Mouse (Mus musculus) liver, embryonic 13.5 days (tissue): Measurements from ENCODE around the gene Skida1. TPM values are rescaled to one million over a fixed set of nuclear protein-coding genes. Genes with fewer than 3 reads are reported as not detected.

Experiments
- ATAC-seq: fragments of 200-750 bp; cut with Nextera tagmentation; 2 replicates; pipeline ENCODE4 v1.8.0; 2017; ENCODE audit warnings: low read depth, mild to moderate bottlenecking, moderate number of reproducible peaks, moderate library complexity
- DNase-seq: peaks from one replicate; pipeline ENCODE4 v3.0.0; 2022
- H3K27ac ChIP-seq: fragments of 300-500 bp; sonication (generic); 2 replicates; pipeline ENCODE4 v1.5.1; 2015; ENCODE audit warnings: moderate library complexity, mild to moderate bottlenecking, inconsistent platforms
- H3K27me3 ChIP-seq: fragments of 300-500 bp; sonication (generic); 2 replicates; pipeline ENCODE4 v1.6.1; 2015; ENCODE audit warnings: mild to moderate bottlenecking, inconsistent platforms
- H3K36me3 ChIP-seq: fragments of 300-500 bp; sonication (generic); 2 replicates; pipeline ENCODE4 v1.6.1; 2015; ENCODE audit warnings: mild to moderate bottlenecking, inconsistent platforms
- H3K4me1 ChIP-seq: fragments of 300-500 bp; sonication (generic); replicated peaks from 2 replicates; pipeline ENCODE4 v1.6.1; 2015; ENCODE audit warnings: inconsistent platforms
- H3K4me2 ChIP-seq: fragments of 300-500 bp; sonication (generic); 2 replicates; pipeline ENCODE4 v1.6.1; 2015; ENCODE audit warnings: inconsistent platforms, mild to moderate bottlenecking, moderate library complexity
- H3K4me3 ChIP-seq: fragments of 300-500 bp; sonication (generic); replicated peaks from 2 replicates; pipeline ENCODE4 v1.5.1; 2015; ENCODE audit warnings: mild to moderate bottlenecking, inconsistent platforms
- H3K9ac ChIP-seq: fragments of 300-500 bp; sonication (generic); 2 replicates; pipeline ENCODE4 v1.6.1; 2015; ENCODE audit warnings: mild to moderate bottlenecking, inconsistent platforms
- H3K9me3 ChIP-seq: fragments of 300-500 bp; sonication (generic); replicated peaks from 2 replicates; pipeline ENCODE4 v1.6.1; 2016; ENCODE audit warnings: inconsistent platforms
- WGBS: fragments of 180-500 bp; shearing (Covaris S2); methylation state at CpG from one replicate; pipeline ENCODE4 v1.1.7; 2015; ENCODE audit not compliant: insufficient replicate concordance; 5-methylcytosine and 5-hydroxymethylcytosine counted together
- polyA plus RNA-seq: library from polyadenylated mRNA; unstranded; fragments of >200 nt; fragmentation: Nextera tagmentation; extraction: Ambion mirVana; gene quantifications from 2 replicates; pipeline ENCODE4 v1.2.1, GENCODE M21; 2015

The Skida1 gene
- polyA plus RNA-seq, 1 experiment from 2014 or later, result 0.47 TPM

DNA sequence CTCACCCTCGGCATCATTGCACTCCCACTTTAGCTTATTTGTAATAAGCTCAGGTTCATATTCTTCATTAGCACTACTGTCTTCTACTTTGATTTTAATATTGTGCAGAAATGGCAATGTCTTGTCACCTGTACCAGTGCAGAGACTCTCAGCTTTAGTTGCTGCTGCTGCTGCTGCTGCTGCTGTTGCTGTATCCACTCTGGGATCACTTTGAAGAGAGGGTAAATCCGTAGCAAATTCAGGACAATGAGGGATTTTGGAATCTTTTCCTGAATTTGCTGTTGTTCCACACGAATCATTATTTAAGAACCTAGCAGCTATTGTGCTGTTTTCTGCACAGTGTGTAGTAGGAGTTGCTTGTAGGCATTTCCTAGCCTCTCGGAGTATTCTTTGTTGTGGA, 2.7 kb downstream of the Skida1 start:
- WGBS, result 13% methylated on average over 4 of the region's 4 CpGs
- peak overlapping the region; percentile 81 for H3K9ac ChIP-seq
- H3K27me3 ChIP-seq, result peaks cover 93% of the 10 kb centered on the region
- no peak for DNase-seq
- H3K4me3 ChIP-seq, result peak overlapping the region; percentile 77
- no peak overlapping the region for H3K27ac ChIP-seq
- ATAC-seq, result no peak
- no peaks in the 10 kb centered on the region for H3K9me3 ChIP-seq
- peaks cover 48% of the 10 kb centered on the region for H3K4me1 ChIP-seq
- H3K4me2 ChIP-seq, result peak overlapping the region; percentile 96
- H3K36me3 ChIP-seq, result no peaks in the 10 kb centered on the region

DNA sequence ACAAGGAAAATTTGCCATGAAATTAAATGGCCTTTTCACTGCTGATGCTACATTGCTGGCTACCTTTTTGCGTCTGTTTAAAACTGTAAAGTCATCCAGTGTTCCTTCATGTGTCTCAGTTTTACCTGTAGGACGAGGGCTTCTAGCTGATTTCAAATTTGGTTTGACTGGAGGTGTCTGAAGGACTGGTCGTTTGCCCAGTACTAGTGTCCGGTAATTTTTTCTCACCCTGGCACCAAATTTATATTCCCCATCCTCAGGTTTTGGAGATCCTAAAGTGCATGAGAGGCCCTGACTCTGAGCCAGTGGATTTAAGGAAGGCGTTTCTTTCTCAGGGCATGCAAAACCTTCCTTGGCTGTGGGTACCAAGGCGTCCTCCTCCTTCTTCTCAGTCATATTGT, 3.1 kb downstream of the Skida1 start:
- 50% methylated on average over 6 of the region's 6 CpGs for WGBS
- Histone ChIP-seq H3K9me3 (no peaks in the 10 kb centered on the region), H3K4me1 (peaks cover 51% of the 10 kb centered on the region), H3K9ac (peak overlapping the region; percentile 81; the same call in 1 of the 2 replicates), H3K36me3 (no peaks in the 10 kb centered on the region), H3K27me3 (peaks cover 93% of the 10 kb centered on the region), H3K4me2 (peak overlapping the region; percentile 96), H3K4me3 (peak overlapping the region; percentile 77), H3K27ac (no peak overlapping the region)
- ATAC-seq (no peak), DNase-seq (no peak)

GRCm38 (mm10) chr2:18045143-18045780, 3.6 kb downstream of the Skida1 start:
- no peaks in the 10 kb centered on the region for H3K36me3 ChIP-seq
- H3K27me3 ChIP-seq, result peaks cover 93% of the 10 kb centered on the region
- peak overlapping the region; percentile 77; the same call in 1 of the 2 replicates for H3K4me3 ChIP-seq

GRCm38 (mm10) chr2:18041199-18041885, 7.5 kb downstream of the Skida1 start:
- Histone ChIP-seq H3K9me3 (no peaks in the 10 kb centered on the region), H3K9ac (0 out of 2 replicates have a peak overlapping the region, but pooled peaks have one; percentile 13), H3K27ac (peak overlapping the region; percentile 50), H3K4me1 (peaks cover 23% of the 10 kb centered on the region), H3K36me3 (no peaks in the 10 kb centered on the region), H3K27me3 (peaks cover 91% of the 10 kb centered on the region), H3K4me2 (peak overlapping the region; percentile 19), H3K4me3 (no peak overlapping the region)
- ATAC-seq (peak; percentile 70), DNase-seq (no peak)
- 46% methylated on average over 14 of the region's 14 CpGs for WGBS

More at GRCm38 (mm10) chr2:18045143-18045780, 3.6 kb downstream of the Skida1 start:
- ATAC-seq (no peak), DNase-seq (no peak)
- 35% methylated on average over 7 of the region's 7 CpGs for WGBS
- no peak overlapping the region for H3K9ac ChIP-seq
- no peaks in the 10 kb centered on the region for H3K9me3 ChIP-seq
- H3K27ac ChIP-seq, result no peak overlapping the region
- peak overlapping the region; percentile 96 for H3K4me2 ChIP-seq
- peaks cover 53% of the 10 kb centered on the region for H3K4me1 ChIP-seq

- no peaks in the 10 kb centered on the region for H3K36me3 ChIP-seq
- H3K27ac ChIP-seq, result peak overlapping the region; percentile 70
- 0 out of 2 replicates have a peak overlapping the region, but pooled peaks have one; percentile 17 for H3K9ac ChIP-seq
- H3K4me2 ChIP-seq, result peak overlapping the region; percentile 19
- no peak for DNase-seq
- 67% methylated on average over 27 of the region's 27 CpGs for WGBS
- H3K4me1 ChIP-seq, result peaks cover 17% of the 10 kb centered on the region
- no peaks in the 10 kb centered on the region for H3K9me3 ChIP-seq
- H3K27me3 ChIP-seq, result peaks cover 83% of the 10 kb centered on the region
- peak; percentile 65 for ATAC-seq
- H3K4me3 ChIP-seq, result no peak overlapping the region
Measured at GRCm38 (mm10) chr2:18040347-18041160, 8.3 kb downstream of the Skida1 start.

GRCm38 (mm10) chr2:18039566-18040290, 9.1 kb downstream of the Skida1 start:
- Histone ChIP-seq H3K4me1 (peaks cover 17% of the 10 kb centered on the region), H3K9ac (peak overlapping the region; percentile 51), H3K4me2 (peak overlapping the region; percentile 50), H3K36me3 (no peaks in the 10 kb centered on the region), H3K27ac (peak overlapping the region; percentile 70), H3K9me3 (no peaks in the 10 kb centered on the region), H3K4me3 (peak overlapping the region; percentile 17; the same call in 1 of the 2 replicates), H3K27me3 (peaks cover 78% of the 10 kb centered on the region)
- no peak for DNase-seq
- ATAC-seq, result no peak
- 20% methylated on average over 46 of the region's 46 CpGs for WGBS

- no peak overlapping the region for H3K27ac ChIP-seq
- 58% methylated on average over 10 of the region's 10 CpGs for WGBS
- ATAC-seq (no peak), DNase-seq (no peak)
- no peak overlapping the region for H3K4me3 ChIP-seq
- no peaks in the 10 kb centered on the region for H3K36me3 ChIP-seq
- no peaks in the 10 kb centered on the region for H3K9me3 ChIP-seq
- H3K4me1 ChIP-seq, result peaks cover 17% of the 10 kb centered on the region
- H3K27me3 ChIP-seq, result peaks cover 80% of the 10 kb centered on the region
- H3K4me2 ChIP-seq, result no peak overlapping the region
- H3K9ac ChIP-seq, result no peak overlapping the region
Measured at GRCm38 (mm10) chr2:18038895-18039371, 9.9 kb downstream of the Skida1 start.

GRCm38 (mm10) chr2:18038141-18038752, 10.6 kb downstream of the Skida1 start:
- Histone ChIP-seq H3K27me3 (peaks cover 83% of the 10 kb centered on the region), H3K4me2 (no peak overlapping the region), H3K9me3 (no peaks in the 10 kb centered on the region), H3K9ac (no peak overlapping the region), H3K36me3 (no peaks in the 10 kb centered on the region), H3K4me1 (peaks cover 17% of the 10 kb centered on the region), H3K27ac (no peak overlapping the region), H3K4me3 (no peak overlapping the region)
- DNase-seq (no peak), ATAC-seq (no peak)
- WGBS, result 48% methylated on average over 3 of the region's 3 CpGs

DNA sequence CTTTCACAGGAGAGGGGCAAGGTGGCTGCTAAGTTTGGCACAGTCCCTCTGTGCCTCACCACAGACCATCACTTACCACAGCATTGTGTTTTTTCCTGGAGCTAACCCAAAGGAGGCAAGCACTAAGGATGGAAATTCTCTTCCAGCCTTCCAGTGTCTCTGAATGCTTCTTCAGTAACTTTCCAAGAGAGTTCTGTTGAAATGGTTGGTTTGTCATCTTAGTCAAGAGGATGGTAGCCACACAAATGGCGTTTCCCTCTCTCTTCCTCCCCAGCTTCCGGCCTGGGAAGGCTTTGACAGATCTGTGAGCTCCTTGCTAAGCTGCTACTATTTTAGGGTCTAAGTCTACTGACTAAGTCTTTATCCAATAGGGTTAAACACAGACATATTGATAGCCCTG, 11.4 kb downstream of the Skida1 start, which contains the start of gene A930004D18Rik:
TSS of gene A930004D18Rik (minus strand) at position 247 of the 400 bp plus-strand sequence.
- no peak within 1 kb of the TSS for H3K27ac ChIP-seq
- H3K4me1 ChIP-seq, result peaks cover 17% of the 10 kb centered on the region
- no peak within 1 kb of the TSS for H3K4me2 ChIP-seq
- H3K27me3 ChIP-seq, result peaks cover 83% of the 10 kb centered on the region
- H3K9me3 ChIP-seq, result no peaks in the 10 kb centered on the region
- H3K4me3 ChIP-seq, result no peak within 1 kb of the TSS
- no peak within 1 kb of the TSS for H3K9ac ChIP-seq
- DNase-seq (no peak), ATAC-seq (no peak)
- no peaks in the 10 kb centered on the region for H3K36me3 ChIP-seq
- 20% methylated on average over 2 of the region's 2 CpGs for WGBS
